Mouse (Mus musculus) gastrocnemius, adult 2 months (tissue): Measurements from ENCODE around the gene Ldb1. TPM values are rescaled to one million over a fixed set of nuclear protein-coding genes. Genes with fewer than 3 reads are reported as not detected.

ENCODE experiments used
- DNase-seq: peaks from one replicate; pipeline ENCODE4 v3.0.0; 2022
- H3K27ac ChIP-seq: fragments of 200-600 bp; 2 replicates; pipeline ENCODE4 v1.8.1; 2022; ENCODE audit warnings: mild to moderate bottlenecking
- H3K4me3 ChIP-seq: fragments of 200-600 bp; 2 replicates; pipeline ENCODE4 v1.8.1; 2022; ENCODE audit warnings: mild to moderate bottlenecking, moderate library complexity
- CTCF ChIP-seq: fragments of 200-600 bp; IDR thresholded peaks from 2 replicates; pipeline ENCODE4 v1.8.1; 2022; ENCODE audit warnings: antibody characterized with exemption, mild to moderate bottlenecking, moderate library complexity
- intact Hi-C: fragments of 180-260 bp; cut with DNase I; formaldehyde crosslinking; loops from one replicate; pipeline ENCODE4 v1.15.1; 2025
- total RNA-seq, 2 experiments: library from RNA; stranded (reverse); gene quantifications; 2 replicates each; pipeline ENCODE4 v1.2.3; 2021

Ldb1 gene
- total RNA-seq, 2 experiments from 2014 or later = 17.8 to 19.5 TPM

DNA sequence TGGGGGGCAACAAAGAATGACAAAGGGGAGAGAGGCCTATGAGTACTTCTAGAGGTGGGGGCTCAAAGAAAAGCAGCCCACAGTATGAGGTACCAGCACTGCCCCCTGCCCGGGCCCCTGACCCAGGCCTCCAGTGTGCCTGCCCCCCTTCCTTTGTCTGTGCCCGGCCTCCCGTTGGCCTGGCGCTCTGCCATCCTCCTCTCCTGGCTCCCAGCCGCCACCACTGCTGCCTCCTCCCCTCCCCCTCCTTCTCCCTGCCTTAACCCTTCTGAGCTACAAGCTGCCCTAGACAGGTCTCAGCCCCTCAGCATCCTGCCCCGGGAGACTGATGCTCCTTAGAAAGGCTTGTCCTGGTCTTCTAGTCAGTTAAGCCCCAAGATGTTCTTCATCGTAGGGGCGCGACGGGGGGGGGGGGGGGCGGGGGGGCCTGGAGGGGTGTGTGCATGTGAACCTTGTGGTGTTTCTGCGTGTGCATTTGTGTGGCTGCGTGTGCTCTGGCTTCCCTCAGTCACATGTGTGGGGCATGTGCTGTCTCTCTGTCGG is 3.0 kb downstream of the Ldb1 start:
- peak overlapping the region; percentile 97 for H3K4me3 ChIP-seq
- DNase-seq = peak; percentile 79
- TF ChIP-seq CTCF = no peak
- intact Hi-C loops = loop anchor here (5.0 kb wide), 1 partner anchor 40 kb away; the partner anchor contains the start of gene Hps6
- peak overlapping the region; percentile 97 for H3K27ac ChIP-seq

DNA sequence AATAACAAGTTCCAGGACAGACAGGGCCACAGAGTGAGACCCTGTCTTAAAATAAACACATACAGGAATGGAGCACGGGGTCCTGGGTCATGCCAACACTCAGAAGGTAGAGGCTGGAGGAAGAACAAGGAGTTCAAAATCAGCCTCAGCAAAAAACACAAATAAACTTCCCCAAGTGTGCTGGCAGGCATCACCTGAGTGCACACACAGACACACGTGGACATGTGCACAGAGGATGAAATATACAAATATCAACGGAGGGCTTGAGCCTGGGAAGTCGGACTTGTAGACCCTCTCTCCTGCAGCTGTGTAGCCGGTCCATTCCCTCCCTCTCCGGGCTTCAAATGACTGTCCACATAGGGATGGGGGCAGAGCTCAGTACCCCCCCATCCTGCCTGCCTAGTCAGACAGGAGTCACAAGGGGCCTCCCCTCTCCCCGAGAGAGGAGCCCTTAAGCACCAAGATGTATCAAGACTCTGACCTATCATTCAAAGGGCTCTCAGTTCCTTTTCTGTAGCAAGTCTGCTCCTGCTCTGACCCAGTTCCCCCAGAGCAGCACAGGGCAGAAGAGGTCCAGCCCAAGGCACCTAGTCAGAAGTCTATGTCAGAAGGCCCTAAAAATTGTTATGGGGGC is 3.6 kb downstream of the Ldb1 start:
- Histone ChIP-seq H3K4me3 (peak overlapping the region; percentile 97), H3K27ac (peak overlapping the region; percentile 97)
- DNase-seq = no peak
- TF ChIP-seq CTCF = no peak
- intact Hi-C loops = loop anchor here (5.0 kb wide), 1 partner anchor 39 kb away; the partner anchor contains the start of gene Hps6

DNA sequence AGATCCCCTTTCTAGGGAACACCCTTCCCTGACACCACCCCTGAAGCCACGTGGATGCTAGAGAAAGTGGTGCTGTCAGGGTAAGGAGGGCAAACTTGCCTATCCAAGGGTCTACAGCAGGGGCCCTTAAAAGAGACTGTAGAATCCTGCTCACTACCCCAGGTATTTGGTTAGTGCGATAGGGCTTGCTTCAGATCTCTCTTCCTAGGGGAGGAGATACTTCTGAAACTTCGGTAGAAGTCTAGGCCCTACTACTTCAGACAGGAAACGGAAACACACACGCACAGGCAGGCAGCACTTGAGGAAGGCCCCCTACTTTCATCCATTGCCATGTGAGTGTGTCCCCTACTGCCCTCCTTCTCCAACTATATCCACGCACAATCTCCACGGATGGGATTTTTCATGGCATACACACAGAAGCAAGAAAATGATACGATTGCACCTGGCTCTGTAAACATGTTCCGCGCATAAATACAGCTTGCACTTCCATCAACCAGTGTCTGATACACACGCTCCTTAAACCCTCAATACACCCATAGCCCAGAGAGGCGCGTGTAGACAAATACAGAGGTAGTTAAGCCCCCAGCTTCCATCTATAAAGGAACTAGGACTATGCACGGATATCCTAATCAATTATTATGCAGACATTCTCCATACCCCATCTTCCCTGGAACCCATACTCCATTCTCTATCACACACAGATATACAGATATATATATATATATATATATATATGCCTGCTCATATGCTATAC is 4.7 kb downstream of the Ldb1 start:
- H3K27ac ChIP-seq = peak overlapping the region; percentile 97
- TF ChIP-seq CTCF = no peak
- H3K4me3 ChIP-seq = peak overlapping the region; percentile 83
- no peak for DNase-seq
- intact Hi-C loops = loop anchor here (5.0 kb wide), 1 partner anchor 38 kb away; the partner anchor contains the start of gene Hps6

DNA sequence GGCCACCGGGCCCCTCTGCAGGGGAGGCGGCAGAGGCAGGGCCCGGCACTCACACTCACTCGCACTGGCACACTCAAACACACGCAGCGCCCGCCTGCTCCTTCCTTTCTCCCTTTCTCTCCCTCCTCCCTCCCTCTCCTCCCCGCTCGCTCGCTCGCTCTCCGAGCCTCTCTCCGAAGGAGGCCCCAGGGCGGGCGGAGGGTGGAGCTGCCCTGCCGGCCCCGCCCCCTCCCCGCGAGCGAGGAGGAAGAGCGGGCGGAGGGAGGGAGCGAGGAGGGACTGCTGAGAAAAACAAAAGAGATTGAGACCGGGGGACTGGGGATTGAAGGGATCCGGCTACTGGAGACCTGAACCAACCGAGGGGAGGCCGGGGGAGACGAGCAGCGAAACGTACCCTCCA is 5.5 kb downstream of the Ldb1 start:
- intact Hi-C loops = no loop called here

DNA sequence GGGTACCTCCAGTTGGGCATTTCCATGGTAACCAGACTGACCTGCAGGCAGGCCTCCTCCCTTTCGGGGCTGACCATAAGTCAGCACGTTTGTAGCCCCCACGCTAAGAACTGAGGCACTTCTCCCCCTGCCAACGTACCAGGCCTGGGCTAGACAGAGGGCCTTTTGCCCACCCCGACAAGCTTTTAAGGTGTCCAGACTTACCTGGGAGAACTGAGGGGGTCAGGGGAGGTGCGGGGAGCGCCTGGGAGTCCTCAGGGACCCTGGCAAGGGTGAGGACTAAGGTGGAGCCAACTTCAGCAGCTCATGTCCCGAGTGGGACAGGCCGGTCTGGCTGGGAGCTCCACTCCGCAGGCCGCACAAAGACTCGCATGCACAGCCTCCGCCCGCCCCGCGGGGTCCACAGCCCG is 6.2 kb downstream of the Ldb1 start:
- no peak for TF ChIP-seq CTCF
- intact Hi-C loops = no loop called here
- Histone ChIP-seq H3K4me3 (peak overlapping the region; percentile 83), H3K27ac (peak overlapping the region; percentile 97)
- DNase-seq = no peak

More for the DNA sequence above, 5.5 kb downstream of the Ldb1 start:
- peak; percentile 93 for DNase-seq
- Histone ChIP-seq H3K27ac (peak overlapping the region; percentile 97), H3K4me3 (peak overlapping the region; percentile 83)
- TF ChIP-seq CTCF = no peak

DNA sequence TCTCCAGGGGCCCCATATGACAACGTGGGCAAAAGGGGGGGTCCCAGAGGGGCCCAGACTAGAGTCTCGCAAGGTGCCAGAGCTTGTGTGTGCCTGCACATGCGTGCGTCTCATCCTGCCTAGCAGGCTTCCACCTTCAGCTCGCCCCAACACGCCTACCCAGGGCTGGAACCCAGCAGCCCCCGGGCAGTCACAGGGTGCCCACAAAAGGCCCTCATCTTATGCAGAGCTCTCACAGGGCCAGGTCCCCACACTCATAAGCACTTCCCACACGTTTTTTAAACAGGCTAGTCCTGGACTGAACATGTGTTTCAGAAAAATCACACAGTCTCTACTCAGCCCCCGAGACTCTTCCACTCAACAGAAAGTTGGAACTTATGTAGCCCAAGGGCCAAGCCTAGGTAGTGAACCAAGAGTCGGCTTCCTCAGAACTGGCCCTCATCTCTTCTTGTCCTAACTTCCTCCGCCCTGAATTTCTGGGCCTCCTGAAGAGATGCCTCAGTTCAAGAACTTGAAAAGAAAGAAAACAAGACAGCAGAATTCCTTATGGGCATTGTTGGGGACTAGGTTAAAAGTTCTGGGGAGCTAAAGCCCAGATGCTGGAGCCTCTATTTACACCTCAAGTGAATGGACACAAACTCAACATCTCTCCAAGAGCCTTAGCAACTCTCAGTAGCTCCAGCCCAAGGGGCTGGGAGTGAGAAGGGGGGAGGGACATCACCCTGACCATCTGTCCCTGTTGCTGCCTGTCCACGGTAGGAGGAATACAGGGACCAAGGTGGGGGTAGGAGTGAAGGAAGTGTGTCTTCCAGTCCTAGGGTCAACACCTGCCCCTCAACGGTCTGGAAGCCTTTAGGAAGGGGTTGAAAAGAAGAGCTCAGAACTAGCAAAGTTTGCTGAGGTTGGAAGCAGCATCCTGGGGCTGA is 6.8 kb downstream of the Ldb1 start:
- Histone ChIP-seq H3K4me3 (peak overlapping the region; percentile 83), H3K27ac (peak overlapping the region; percentile 97)
- intact Hi-C loops = no loop called here
- TF ChIP-seq CTCF = no peak
- no peak for DNase-seq

DNA sequence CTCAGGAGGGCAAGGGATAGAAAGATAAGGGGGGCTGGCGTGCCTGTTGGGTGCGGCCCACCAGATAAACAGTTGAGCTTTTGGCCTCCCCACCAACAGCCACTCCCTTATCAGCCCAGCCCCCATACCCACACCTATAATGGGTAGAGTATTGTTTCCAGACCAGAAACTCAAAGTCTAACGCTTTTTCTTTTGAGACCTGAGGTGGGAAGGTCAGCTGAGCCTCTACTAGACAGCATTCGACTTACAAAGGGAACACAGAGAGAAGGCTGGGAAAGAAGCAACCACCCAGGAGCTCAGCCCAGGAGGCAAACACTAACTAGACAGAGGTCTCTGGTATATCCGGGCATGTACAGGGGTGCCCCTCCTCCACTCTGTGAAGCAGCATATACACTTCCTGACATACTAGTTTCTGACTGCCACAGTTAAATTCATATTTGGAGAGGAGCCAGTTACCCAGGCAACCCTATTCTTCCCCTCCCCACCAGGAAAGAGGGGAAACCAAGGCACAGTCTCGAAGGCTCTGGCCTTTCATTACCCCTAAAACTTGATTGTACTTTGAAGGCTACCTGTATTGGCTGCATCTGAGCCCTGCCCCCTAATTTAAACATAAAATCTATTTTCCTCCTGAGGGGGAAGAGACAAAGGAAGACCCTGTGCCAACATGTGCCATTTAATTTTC is 7.6 kb downstream of the Ldb1 start:
- no peak for DNase-seq
- peak overlapping the region; percentile 83 for H3K4me3 ChIP-seq
- intact Hi-C loops = no loop called here
- peak overlapping the region; percentile 20; the same call in 1 of the 2 replicates for H3K27ac ChIP-seq
- no peak for TF ChIP-seq CTCF

DNA sequence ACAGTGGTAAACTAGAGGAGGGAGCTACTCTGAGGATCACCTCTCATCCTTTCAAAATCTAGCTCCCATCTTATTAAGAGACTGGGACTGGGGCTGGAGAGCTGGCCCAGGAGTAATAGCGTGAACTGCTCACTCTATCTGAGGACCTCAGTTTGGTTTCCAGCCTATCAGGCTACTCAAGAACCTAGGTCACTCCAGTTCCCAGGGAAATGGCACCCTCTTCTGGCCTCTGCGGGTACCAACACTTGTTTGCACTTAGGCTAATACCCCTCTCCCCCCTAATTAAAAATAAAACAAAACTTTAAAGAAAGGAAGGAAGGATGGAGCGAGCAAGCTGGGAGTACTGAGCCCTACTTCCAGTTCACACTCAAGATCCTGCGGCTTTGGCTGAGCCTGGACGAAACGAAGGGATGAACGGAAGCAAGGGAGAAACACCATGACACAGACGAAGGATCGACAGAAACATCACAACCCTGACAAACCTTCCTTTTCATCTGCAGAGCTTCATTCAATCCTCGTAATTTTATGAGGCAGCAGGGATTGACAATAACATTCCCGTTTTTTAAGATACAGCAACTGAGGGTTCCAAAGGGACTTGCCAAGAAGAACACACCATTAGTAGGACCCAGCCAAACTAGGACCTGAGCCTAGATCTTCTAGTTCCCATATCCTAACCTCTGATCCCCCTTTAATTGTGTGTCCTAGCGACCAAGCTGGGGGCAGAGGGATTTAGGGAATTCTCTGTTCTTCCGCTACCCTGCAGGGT is 8.4 kb downstream of the Ldb1 start:
- H3K4me3 ChIP-seq = no peak overlapping the region
- H3K27ac ChIP-seq = no peak overlapping the region

DNA sequence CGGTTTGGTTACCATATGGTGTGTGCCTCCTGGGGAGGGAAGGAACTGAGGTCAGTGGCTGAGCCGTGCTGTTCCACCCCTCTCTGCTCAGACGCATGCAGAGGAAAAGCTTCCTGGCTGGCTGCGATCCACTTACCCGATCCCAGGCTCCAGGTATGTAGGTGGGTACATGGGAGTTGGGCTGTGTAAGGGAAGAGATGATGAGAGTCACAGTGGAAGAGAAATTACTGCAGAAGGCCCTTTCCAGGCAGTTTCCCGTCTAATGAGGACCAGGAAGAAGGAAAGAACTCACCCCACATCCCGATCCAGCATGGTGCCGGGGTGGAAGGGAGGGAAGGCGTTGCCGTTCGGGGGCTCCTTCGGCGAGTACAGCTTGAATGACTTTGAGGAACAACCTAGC is 9.0 kb downstream of the Ldb1 start:
- no peak for DNase-seq
- Histone ChIP-seq H3K4me3 (no peak overlapping the region), H3K27ac (no peak overlapping the region)
- intact Hi-C loops = no loop called here
- no peak for TF ChIP-seq CTCF

More for the DNA sequence above, 8.4 kb downstream of the Ldb1 start:
- TF ChIP-seq CTCF = peak; percentile 49
- intact Hi-C loops = no loop called here
- no peak for DNase-seq

DNA sequence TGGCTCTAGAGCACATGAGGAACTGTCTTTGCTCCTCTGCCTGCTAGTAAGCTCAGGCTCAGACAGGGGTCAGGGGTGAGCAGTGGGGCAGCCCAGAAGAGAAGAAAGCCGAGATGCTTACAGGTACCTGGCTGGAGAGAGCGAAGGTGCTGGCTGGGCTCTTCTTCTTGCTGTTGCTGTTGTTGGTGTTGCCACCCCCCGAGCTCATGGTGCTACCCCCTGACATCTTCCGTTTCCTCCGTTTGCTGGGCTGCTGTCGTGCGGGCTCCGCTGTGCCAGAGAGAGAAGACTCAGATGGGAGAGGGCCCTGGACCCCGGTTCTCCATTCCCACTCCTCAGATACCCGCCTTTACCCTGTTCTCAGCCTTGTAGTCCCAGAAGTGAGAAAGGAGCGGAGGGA is 11.1 kb downstream of the Ldb1 start:
- no peak for DNase-seq
- Histone ChIP-seq H3K4me3 (no peak overlapping the region), H3K27ac (no peak overlapping the region)
- no peak for TF ChIP-seq CTCF
- intact Hi-C loops = no loop called here

DNA sequence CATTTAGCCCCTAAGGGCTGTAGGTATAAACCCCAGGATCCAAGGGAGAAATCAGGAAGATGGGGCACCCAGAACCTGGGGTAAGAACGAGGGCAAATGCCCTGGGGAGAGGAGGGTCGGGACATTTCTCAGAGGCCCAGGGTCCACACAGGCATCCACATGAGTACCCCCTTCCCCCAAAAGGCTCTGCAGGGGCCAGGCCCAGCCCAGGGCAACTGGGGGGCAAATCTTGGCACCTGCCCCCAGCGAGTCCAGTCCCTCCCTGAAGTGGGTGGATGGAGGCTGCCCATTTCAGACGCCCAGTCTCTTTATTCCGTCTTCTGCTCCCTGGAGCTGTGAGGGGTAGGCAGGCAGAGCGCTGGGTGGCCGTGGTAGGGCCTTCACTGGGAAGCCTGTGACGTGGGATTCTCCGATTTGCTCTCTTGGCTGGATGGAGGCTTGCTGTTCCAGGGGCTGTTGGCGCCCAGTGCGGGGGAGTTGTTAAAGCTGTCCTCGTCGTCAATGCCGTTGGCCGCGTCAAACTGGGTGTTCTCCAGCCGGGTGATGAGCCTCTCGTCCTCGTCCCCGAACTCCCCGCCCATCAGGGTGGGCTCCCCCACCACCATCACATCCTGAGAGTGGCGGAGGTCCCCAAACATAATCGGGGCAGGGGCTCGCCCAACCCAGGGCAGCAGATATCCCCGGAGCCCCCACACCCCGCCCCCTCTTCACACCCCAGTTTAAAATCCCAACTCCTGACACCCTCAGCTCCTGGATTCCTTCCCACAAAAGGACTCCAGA is 12.1 kb downstream of the Ldb1 start:
- intact Hi-C loops = no loop called here
- TF ChIP-seq CTCF = no peak
- no peak overlapping the region for H3K4me3 ChIP-seq
- H3K27ac ChIP-seq = no peak overlapping the region
- no peak for DNase-seq
